Mouse (Mus musculus): ENCODE results near the gene Gjb4.

Gjb4 gene

GRCm38 (mm10) chr4:127349560-127350300, 4.2 kb downstream of the Gjb4 start:
- no peak for DNase-seq (ENCODE audit: low spot score in 2 of 2)

DNA sequence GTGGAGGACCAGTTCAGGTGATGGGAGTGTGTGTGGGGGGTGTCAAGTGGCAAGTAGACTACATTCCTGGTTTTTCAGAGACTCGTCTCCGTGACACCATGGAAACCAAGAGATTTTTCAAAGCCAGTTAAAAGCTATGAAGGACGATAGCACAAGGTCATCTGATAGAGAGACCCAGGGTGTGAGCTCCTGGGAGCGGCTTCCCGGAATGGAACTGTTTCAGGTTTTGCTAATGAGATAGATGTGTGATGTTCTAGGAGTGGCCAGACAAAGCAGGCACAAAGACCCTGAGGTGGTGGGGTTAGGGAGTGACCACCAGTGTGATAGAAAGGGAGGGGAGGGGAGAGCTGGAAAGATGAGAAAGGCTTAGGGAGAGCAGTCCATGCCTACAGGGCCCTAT, 8.9 kb downstream of the Gjb4 start:
- no peak for DNase-seq (ENCODE audit: low spot score in 2 of 2)

- no peak for DNase-seq (ENCODE audit: low spot score in 2 of 2)
Observed at GRCm38 (mm10) chr4:127341372-127341771, 12.5 kb downstream of the Gjb4 start.

DNA sequence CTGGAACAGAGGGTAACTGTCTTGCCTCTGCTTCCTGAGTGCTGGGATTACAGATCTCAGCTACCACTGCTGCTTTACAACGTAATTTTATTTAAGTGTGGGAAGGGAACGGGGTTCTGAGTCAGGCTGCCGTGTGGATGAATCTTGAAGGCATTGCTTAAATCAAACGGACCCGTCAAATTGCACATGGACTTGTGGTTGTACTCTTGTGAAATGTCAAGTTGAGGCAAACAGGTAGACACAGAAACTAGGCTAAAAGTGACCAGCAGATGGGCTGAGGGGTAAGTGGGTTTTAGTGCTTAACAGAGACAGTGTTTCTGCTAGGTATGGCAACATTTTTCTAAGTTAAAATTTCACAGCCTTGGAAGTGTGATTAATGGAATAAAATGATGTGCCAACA, 16.2 kb downstream of the Gjb4 start:
- DNase-seq (ENCODE audit: low spot score in 2 of 2), result no peak

DNA sequence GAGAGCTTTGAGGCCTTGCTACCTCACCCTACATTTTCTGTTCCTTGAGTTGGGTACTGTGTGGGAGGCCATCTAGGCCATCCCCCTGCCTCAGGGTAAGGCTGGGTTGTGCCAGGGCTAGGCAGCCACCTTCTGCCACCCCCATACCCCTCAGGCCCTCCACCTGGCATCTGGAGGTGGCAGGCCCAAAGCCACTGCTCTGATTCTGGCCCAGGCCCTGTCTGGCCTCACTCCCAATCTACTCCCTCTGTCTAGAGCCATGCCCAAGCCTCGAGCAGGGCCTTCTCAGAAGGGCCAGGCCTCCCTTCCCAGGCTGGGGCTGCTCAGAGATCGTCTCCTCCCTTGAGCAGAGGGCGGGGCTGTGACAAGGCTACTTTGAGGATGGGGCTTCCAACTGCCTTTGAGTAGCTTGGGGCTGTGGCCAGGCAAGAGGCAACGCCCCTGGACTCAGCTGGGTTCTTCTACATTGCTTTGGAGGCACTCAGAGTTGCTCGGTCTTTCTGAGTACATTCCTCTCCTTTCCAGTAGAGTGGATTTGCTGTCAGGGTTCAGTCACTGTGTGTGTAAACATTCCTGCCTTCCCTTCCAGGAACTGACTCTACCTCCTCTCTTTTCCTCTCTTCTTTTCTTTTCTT, 18.9 kb downstream of the Gjb4 start:
- DNase-seq (ENCODE audit: low spot score in 2 of 2), result no peak

DNA sequence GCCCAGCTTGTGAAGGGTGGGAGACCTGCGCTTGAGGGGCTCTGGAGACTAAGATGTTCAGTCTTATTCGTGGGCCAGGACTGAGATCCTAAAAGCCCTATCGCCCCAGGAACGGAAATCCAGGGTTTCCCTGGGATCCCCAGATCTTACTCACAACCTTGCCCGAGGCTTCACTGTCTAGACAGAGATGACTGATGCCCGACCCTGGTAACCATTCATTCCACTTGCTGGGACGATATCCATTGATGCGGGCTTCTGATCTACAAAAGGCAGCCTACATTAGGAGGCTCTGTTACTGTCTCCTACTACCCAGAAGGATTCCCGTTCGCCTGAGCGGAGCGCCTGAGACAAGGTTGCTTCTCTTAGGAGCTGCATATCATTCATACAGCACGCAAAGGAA, 22.7 kb downstream of the Gjb4 start:
- DNase-seq (ENCODE audit: low spot score in 2 of 2), result no peak

DNA sequence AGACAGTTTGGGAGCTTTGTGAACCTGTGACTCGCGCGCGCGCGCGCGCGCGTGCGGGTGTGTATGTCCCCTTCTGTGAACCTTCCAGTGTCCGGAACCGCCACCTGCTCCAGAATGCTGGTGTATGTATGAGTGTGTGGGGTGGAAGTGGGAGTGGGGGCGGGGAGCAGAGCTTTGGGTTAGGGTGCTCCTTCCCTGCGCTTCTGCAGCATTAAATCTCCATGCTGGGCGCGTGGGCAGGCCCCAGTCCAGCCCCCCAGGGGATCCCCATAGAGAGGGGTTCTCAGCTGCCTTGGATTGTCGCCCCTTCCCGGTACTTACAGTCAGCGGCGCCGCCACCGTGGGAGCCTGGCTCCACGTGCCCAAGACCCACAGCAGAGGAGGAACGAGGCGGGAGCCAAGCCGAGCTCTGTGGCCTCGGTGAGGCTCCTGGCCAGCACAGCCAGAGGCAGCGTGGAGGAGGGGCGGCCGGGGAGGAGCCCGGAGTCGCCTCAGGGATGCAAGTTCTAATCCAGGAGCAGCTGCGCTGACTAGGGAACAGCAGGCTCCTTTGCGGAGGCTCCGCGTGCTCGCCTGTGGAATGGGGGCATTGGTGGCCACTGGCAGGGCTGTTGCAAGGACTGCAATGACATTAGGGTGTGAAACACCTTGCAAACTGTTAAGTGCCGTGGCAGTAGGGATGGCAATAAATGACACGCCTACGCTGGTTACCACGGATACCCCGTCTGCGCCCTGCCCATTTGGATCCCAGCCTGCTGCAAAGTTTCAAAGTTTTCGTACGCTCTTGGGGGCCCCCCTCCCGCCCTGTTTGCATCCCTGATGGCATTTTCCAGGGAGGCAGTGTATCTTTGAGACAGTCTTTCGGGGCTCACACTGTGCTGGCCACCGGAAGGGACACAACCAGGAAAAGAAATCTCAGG, 23.4 kb downstream of the Gjb4 start, which contains the start of gene Gjb3:
Gjb3 (minus strand) TSS at position 664 of the 920 bp plus-strand sequence.
- DNase-seq (ENCODE audit: low spot score in 2 of 2), result no peak

DNA sequence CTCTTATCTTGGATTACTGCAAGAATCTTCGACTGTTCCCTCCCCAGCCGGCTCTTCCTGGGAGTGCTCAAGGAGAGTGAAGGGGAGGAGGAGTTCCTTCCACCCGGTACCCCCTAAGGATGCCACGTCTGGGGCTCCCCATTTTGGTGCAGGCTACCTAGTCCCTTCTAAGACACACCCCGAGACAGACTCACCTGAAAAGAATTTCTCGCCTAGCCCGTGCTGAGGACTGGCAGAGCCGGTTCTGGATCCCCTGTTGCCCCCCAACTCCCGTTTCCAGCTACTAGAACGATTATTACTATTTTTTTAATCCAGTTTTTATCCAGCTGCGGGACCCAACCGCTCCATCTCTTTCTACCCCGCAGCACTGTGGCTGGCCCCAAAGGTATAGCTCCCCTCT, 24.1 kb downstream of the Gjb4 start:
- DNase-seq (ENCODE audit: low spot score in 2 of 2), result no peak

DNA sequence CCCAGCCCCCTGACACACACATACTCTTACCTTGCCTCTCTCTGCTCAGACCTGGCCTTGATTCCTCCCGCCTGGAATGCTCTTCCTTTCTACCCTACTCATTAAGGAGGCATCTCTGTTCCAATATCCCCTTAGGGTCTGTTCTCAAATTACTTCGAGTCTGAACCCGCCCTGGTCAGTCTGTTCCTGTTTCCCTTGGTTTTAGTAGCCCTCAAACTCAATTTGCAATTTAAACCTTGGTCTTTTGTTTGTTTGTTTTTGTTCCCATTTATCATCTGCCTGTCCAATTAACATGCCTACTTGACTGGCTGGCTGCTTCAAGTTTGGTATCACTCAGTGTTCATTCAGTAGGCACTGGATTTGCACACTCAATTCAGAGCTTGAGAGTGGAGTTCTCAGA, 24.8 kb downstream of the Gjb4 start:
- DNase-seq (ENCODE audit: low spot score in 2 of 2), result no peak

DNA sequence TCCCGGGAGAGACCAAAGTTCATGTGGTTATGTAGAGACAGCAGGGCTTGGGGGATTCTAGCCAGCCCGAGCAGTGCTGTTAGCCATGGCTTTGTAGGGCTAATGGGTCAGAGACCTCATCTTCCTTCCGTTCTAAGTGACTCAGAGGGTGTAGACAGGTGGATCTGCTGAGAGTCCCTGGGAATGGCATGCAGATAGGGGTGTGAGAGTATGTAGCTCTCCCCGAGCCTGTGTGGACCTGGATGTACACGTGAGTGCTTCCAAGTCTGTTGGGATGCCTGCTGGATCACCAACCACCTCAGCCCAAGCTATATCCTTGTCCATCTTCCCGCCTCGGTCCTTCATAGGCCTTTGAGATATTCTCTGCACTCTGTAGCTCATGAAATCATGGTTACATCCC, 25.5 kb downstream of the Gjb4 start:
- DNase-seq (ENCODE audit: low spot score in 2 of 2), result no peak

- no peak for DNase-seq (ENCODE audit: low spot score in 2 of 2)
Observed at GRCm38 (mm10) chr4:127327749-127328148, 26.1 kb downstream of the Gjb4 start.

DNA sequence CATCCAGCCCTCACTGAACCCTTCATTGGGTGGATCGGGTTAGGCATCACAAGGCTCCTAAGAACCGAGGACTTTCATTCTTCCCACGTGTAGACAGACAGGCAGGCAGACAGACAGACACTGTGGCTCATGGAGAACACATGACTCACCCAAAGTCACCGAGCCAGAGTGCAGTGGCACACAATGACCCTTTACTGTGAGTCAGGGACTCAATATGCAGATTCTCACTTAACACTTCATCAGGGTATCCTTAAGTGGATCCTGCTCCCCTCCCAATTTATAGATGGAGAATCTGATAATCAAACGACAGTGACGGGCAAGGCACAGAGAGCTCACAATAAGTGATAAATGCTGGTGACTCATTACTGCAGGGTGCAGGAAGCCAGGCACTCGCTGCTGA, 26.6 kb downstream of the Gjb4 start:
- no peak for DNase-seq (ENCODE audit: low spot score in 2 of 2)

DNA sequence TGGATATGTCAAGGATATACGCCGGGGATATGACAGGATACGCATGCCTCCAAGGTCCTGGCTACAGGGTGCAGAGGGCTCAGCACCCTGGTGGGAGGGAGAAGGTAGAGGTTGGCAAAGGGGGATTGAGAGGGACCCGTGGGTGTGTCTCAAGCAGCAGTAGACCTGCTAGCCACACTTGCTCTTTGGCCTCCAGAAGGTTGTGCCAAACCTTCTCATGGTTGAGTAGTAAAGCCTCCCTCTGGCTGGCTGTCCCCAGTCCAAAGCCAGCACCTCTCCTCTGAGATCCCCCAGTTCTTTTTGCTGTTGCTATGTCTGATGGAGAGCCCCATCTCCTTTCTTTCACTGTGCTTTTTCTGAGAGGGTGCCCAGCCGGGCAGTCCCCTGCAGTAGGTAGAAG, 28.6 kb downstream of the Gjb4 start:
- DNase-seq (ENCODE audit: low spot score in 2 of 2), result no peak

- DNase-seq (ENCODE audit: low spot score in 2 of 2), result peak; percentile 59 to 63
Observed at GRCm38 (mm10) chr4:127324759-127325158, 29.1 kb downstream of the Gjb4 start.

- no peak for DNase-seq (ENCODE audit: low spot score in 2 of 2)
Observed at GRCm38 (mm10) chr4:127324296-127324695, 29.6 kb downstream of the Gjb4 start.

DNA sequence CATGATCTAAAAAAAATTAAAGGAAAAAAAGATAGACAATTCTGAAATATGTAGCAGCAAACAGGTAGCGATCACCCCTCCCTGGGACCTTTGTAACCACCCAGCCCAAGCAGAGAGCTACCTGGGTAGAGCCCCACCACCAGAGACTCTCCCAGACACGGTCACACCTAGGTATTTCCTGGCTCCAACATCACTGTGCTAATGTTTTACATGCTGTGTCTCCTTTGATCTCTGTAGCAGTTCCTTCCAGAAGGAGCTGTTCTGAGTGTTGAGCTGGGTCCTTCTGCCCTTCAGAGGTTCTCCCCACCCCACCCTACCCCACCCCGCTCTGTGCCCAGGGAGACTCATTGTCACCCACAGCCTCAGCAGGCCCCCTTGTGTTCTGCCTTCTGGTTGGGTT, 30.2 kb downstream of the Gjb4 start:
- DNase-seq (ENCODE audit: low spot score in 2 of 2), result no peak

GRCm38 (mm10) chr4:127319613-127320012, 34.3 kb downstream of the Gjb4 start:
- no peak for DNase-seq (ENCODE audit: low spot score in 2 of 2)

- no peak for DNase-seq (ENCODE audit: low spot score in 2 of 2)
Observed at GRCm38 (mm10) chr4:127317143-127317542, 36.7 kb downstream of the Gjb4 start.

DNA sequence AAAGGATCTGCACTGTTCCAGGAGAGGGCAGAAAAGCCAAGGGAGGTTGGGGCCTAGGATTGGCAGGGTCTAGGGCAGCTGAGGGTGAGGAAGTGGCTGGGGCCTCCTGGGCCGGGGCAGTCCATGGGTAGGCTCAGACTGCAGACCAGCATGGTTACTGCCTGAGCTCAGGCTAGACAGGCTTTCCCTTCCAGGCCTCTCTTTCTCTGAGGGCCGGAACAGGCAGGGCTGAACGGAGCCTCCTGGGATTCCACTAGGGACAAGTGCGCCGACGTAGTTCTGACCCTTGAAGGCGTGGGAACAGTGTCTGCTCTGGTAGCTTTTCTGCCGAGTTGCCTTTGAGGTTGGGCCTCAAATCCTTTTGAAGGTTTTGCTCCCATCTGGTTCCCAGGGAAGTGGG, 38.1 kb downstream of the Gjb4 start:
- DNase-seq (ENCODE audit: low spot score in 2 of 2), result no peak

GRCm38 (mm10) chr4:127314585-127314984, 39.3 kb downstream of the Gjb4 start:
- no peak for DNase-seq (ENCODE audit: low spot score in 2 of 2)

GRCm38 (mm10) chr4:127313861-127314260, 40.0 kb downstream of the Gjb4 start, which contains the start of gene Gja4:
Gja4 (minus strand) TSS chr4:127314039.
- DNase-seq (ENCODE audit: low spot score in 2 of 2), result peak; percentile 34 to 56

GRCm38 (mm10) chr4:127312349-127312748, 41.5 kb downstream of the Gjb4 start:
- DNase-seq (ENCODE audit: low spot score in 2 of 2), result no peak

Measured in right cerebral cortex, postnatal 36 days (tissue).